Mouse (Mus musculus): ENCODE measurements around the gene Sh3bp1. TPM values are rescaled to one million over a fixed set of nuclear protein-coding genes. Genes with fewer than 3 reads are reported as not detected.
"Not testable (repeated sequence)": the region's sequence is repeated elsewhere in the genome, so short reads cannot be mapped to it uniquely, and the experiment has no call there.

Gene Sh3bp1
- polyA plus RNA-seq, 1 experiment from 2014 or later: 41.8 TPM

- Histone ChIP-seq H3K9ac (ENCODE audit: low read length) (peak overlapping the region; percentile 87; the same call in 1 of the 2 replicates), H3K4me1 (replicated peaks; ENCODE audit: control insufficient read depth, insufficient read depth, low read length) (peaks cover 28% of the 10 kb centered on the region), H3K9me3 (ENCODE audit: control insufficient read depth, low read length) (no peaks in the 10 kb centered on the region), H3K4me3 (ENCODE audit: low read length) (no peak overlapping the region; the same call in 1 of the 2 replicates), H3K4me2 (ENCODE audit: low read depth, low read length) (peak overlapping the region; percentile 82), H3K27ac (ENCODE audit: low read length) (peak overlapping the region; percentile 99), H3K27me3 (ENCODE audit: control insufficient read depth, insufficient read depth, low read depth, low read length) (no peaks in the 10 kb centered on the region), H3K36me3 (ENCODE audit: control insufficient read depth, insufficient read depth, low read length) (no peaks in the 10 kb centered on the region)
- WGBS: 67% methylated on average over 5 of the region's 5 CpGs
- ATAC-seq (ENCODE audit: low read depth): no peak
Measured at GRCm38 (mm10) chr15:78875537-78875936, 24.0 kb upstream of the Sh3bp1 start.

GRCm38 (mm10) chr15:78876258-78876696 is 23.3 kb upstream of the Sh3bp1 start:
- Histone ChIP-seq H3K9me3 (ENCODE audit: control insufficient read depth, low read length) (no peaks in the 10 kb centered on the region), H3K4me2 (ENCODE audit: low read depth, low read length) (peak overlapping the region; percentile 82), H3K36me3 (ENCODE audit: control insufficient read depth, insufficient read depth, low read length) (peaks cover 3% of the 10 kb centered on the region), H3K4me1 (replicated peaks; ENCODE audit: control insufficient read depth, insufficient read depth, low read length) (peaks cover 28% of the 10 kb centered on the region), H3K27me3 (ENCODE audit: control insufficient read depth, insufficient read depth, low read depth, low read length) (no peaks in the 10 kb centered on the region), H3K27ac (ENCODE audit: low read length) (peak overlapping the region; percentile 99), H3K9ac (ENCODE audit: low read length) (peak overlapping the region; percentile 87), H3K4me3 (ENCODE audit: low read length) (peak overlapping the region; percentile 79)
- ATAC-seq (ENCODE audit: low read depth): peak; percentile 41
- under 1% methylated on average over 17 of the region's 17 CpGs for WGBS

- H3K4me1 ChIP-seq (replicated peaks; ENCODE audit: control insufficient read depth, insufficient read depth, low read length): peaks cover 28% of the 10 kb centered on the region
- 2% methylated on average over 30 of the region's 95 CpGs for WGBS
Measured at GRCm38 (mm10) chr15:78876991-78877809, 22.4 kb upstream of the Sh3bp1 start, which contains the start of gene Gga1. Gene Gga1 (plus strand): TSS chr15:78877190.

GRCm38 (mm10) chr15:78877810-78878390 is 21.7 kb upstream of the Sh3bp1 start:
- no peak for ATAC-seq (ENCODE audit: low read depth)
- Histone ChIP-seq H3K36me3 (ENCODE audit: control insufficient read depth, insufficient read depth, low read length) (peaks cover 11% of the 10 kb centered on the region), H3K27ac (ENCODE audit: low read length) (peak overlapping the region; percentile 99), H3K27me3 (ENCODE audit: control insufficient read depth, insufficient read depth, low read depth, low read length) (no peaks in the 10 kb centered on the region), H3K9me3 (ENCODE audit: control insufficient read depth, low read length) (no peaks in the 10 kb centered on the region), H3K4me1 (replicated peaks; ENCODE audit: control insufficient read depth, insufficient read depth, low read length) (peaks cover 28% of the 10 kb centered on the region), H3K9ac (ENCODE audit: low read length) (peak overlapping the region; percentile 87), H3K4me2 (ENCODE audit: low read depth, low read length) (peak overlapping the region; percentile 82), H3K4me3 (ENCODE audit: low read length) (peak overlapping the region; percentile 79)
- WGBS: under 1% methylated on average over 14 of the region's 17 CpGs

More at GRCm38 (mm10) chr15:78876991-78877809, 22.4 kb upstream of the Sh3bp1 start, which contains the start of gene Gga1:
- peak within 1 kb of the TSS; percentile 87 for H3K9ac ChIP-seq (ENCODE audit: low read length)
- H3K4me2 ChIP-seq (ENCODE audit: low read depth, low read length): peak within 1 kb of the TSS; percentile 82
- H3K27me3 ChIP-seq (ENCODE audit: control insufficient read depth, insufficient read depth, low read depth, low read length): no peaks in the 10 kb centered on the region
- ATAC-seq (ENCODE audit: low read depth): peak; percentile 89
- no peaks in the 10 kb centered on the region for H3K9me3 ChIP-seq (ENCODE audit: control insufficient read depth, low read length)
- peak within 1 kb of the TSS; percentile 79 for H3K4me3 ChIP-seq (ENCODE audit: low read length)
- peaks cover 8% of the 10 kb centered on the region for H3K36me3 ChIP-seq (ENCODE audit: control insufficient read depth, insufficient read depth, low read length)
- H3K27ac ChIP-seq (ENCODE audit: low read length): peak within 1 kb of the TSS; percentile 99

- Histone ChIP-seq H3K27ac (ENCODE audit: low read length) (peak overlapping the region; percentile 69), H3K36me3 (ENCODE audit: control insufficient read depth, insufficient read depth, low read length) (peaks cover 15% of the 10 kb centered on the region), H3K4me3 (ENCODE audit: low read length) (0 out of 2 replicates have a peak overlapping the region, but pooled peaks have one; percentile 2), H3K9ac (ENCODE audit: low read length) (peak overlapping the region; percentile 37; the same call in 1 of the 2 replicates), H3K4me2 (ENCODE audit: low read depth, low read length) (peak overlapping the region; percentile 82), H3K4me1 (replicated peaks; ENCODE audit: control insufficient read depth, insufficient read depth, low read length) (peaks cover 23% of the 10 kb centered on the region)
- H3K9me3 ChIP-seq (ENCODE audit: control insufficient read depth, low read length); ATAC-seq (ENCODE audit: low read depth); H3K27me3 ChIP-seq (ENCODE audit: control insufficient read depth, insufficient read depth, low read depth, low read length): not testable (repeated sequence)
- WGBS: 15% methylated on average over 7 of the region's 7 CpGs
Measured at GRCm38 (mm10) chr15:78878792-78879516, 20.6 kb upstream of the Sh3bp1 start.

- no peak for ATAC-seq (ENCODE audit: low read depth)
- peaks cover 27% of the 10 kb centered on the region for H3K36me3 ChIP-seq (ENCODE audit: control insufficient read depth, insufficient read depth, low read length)
- H3K27ac ChIP-seq (ENCODE audit: low read length): no peak overlapping the region
- H3K9ac ChIP-seq (ENCODE audit: low read length): no peak overlapping the region
- H3K4me3 ChIP-seq (ENCODE audit: low read length): no peak overlapping the region
- WGBS: 91% methylated on average over 8 of the region's 8 CpGs
- H3K27me3 ChIP-seq (ENCODE audit: control insufficient read depth, insufficient read depth, low read depth, low read length): no peaks in the 10 kb centered on the region
- H3K9me3 ChIP-seq (ENCODE audit: control insufficient read depth, low read length): no peaks in the 10 kb centered on the region
- peaks cover 18% of the 10 kb centered on the region for H3K4me1 ChIP-seq (replicated peaks; ENCODE audit: control insufficient read depth, insufficient read depth, low read length)
- no peak overlapping the region for H3K4me2 ChIP-seq (ENCODE audit: low read depth, low read length)
Measured at GRCm38 (mm10) chr15:78880432-78880831, 19.1 kb upstream of the Sh3bp1 start.

GRCm38 (mm10) chr15:78881828-78882227 is 17.7 kb upstream of the Sh3bp1 start:
- peaks cover 39% of the 10 kb centered on the region for H3K36me3 ChIP-seq (ENCODE audit: control insufficient read depth, insufficient read depth, low read length)
- peaks cover 14% of the 10 kb centered on the region for H3K4me1 ChIP-seq (replicated peaks; ENCODE audit: control insufficient read depth, insufficient read depth, low read length)
- no peak overlapping the region for H3K27ac ChIP-seq (ENCODE audit: low read length)
- ATAC-seq (ENCODE audit: low read depth): no peak
- no peak overlapping the region for H3K4me3 ChIP-seq (ENCODE audit: low read length)
- no peak overlapping the region for H3K9ac ChIP-seq (ENCODE audit: low read length)
- no peak overlapping the region for H3K4me2 ChIP-seq (ENCODE audit: low read depth, low read length)
- 90% methylated on average over 3 of the region's 3 CpGs for WGBS
- no peaks in the 10 kb centered on the region for H3K9me3 ChIP-seq (ENCODE audit: control insufficient read depth, low read length)
- H3K27me3 ChIP-seq (ENCODE audit: control insufficient read depth, insufficient read depth, low read depth, low read length): no peaks in the 10 kb centered on the region

- Histone ChIP-seq H3K4me1 (replicated peaks; ENCODE audit: control insufficient read depth, insufficient read depth, low read length) (peaks cover 13% of the 10 kb centered on the region), H3K36me3 (ENCODE audit: control insufficient read depth, insufficient read depth, low read length) (peaks cover 40% of the 10 kb centered on the region), H3K4me2 (ENCODE audit: low read depth, low read length) (peak overlapping the region; percentile 9; the same call in 1 of the 2 replicates), H3K27me3 (ENCODE audit: control insufficient read depth, insufficient read depth, low read depth, low read length) (no peaks in the 10 kb centered on the region), H3K9ac (ENCODE audit: low read length) (peak overlapping the region; percentile 11; the same call in 1 of the 2 replicates), H3K27ac (ENCODE audit: low read length) (peak overlapping the region; percentile 43), H3K4me3 (ENCODE audit: low read length) (no peak overlapping the region), H3K9me3 (ENCODE audit: control insufficient read depth, low read length) (no peaks in the 10 kb centered on the region)
- 16% methylated on average over 13 of the region's 13 CpGs for WGBS
- ATAC-seq (ENCODE audit: low read depth): peak; percentile 74
Measured at GRCm38 (mm10) chr15:78889401-78889853, 10.1 kb upstream of the Sh3bp1 start.
